Mouse (Mus musculus): Measurements from ENCODE around the gene Gm498. TPM values are rescaled to one million over a fixed set of nuclear protein-coding genes. Genes with fewer than 3 reads are reported as not detected.

The Gm498 gene
- polyA plus RNA-seq, 1 experiment from 2014 or later = not detected

Small RNA genes lying within 50 kb of the gene (microRNA-seq; reads per million reads assigned to microRNA genes)
- gene Mir6404 = not detected

Other genes with a start within 250 kb of the Gm498 start
- gene Tnfrsf26, start 238.1 kb upstream of the Gm498 start, polyA plus RNA-seq (2015; fragmentation: Nextera tagmentation; extraction: Ambion mirVana) = 1.2 and 1.3 TPM in 2 replicates
- 0.43 and 0.58 TPM in 2 replicates for gene Tnfrsf22, start 217.2 kb upstream of the Gm498 start, polyA plus RNA-seq (2015; fragmentation: Nextera tagmentation; extraction: Ambion mirVana)
- gene Tnfrsf23, start 181.0 kb upstream of the Gm498 start, polyA plus RNA-seq (2015; fragmentation: Nextera tagmentation; extraction: Ambion mirVana) = 0.35 and 0.39 TPM in 2 replicates
- gene Osbpl5, start 109.9 kb upstream of the Gm498 start, polyA plus RNA-seq (2015; fragmentation: Nextera tagmentation; extraction: Ambion mirVana) = 1.9 and 2.9 TPM in 2 replicates
- not detected in 2 replicates for gene Mrgprg, start 99.8 kb upstream of the Gm498 start, polyA plus RNA-seq (2015; fragmentation: Nextera tagmentation; extraction: Ambion mirVana)
- 0.48 and 0.52 TPM in 2 replicates for gene Mrgpre, start 82.3 kb upstream of the Gm498 start, polyA plus RNA-seq (2015; fragmentation: Nextera tagmentation; extraction: Ambion mirVana)
- 8.8 and 9.5 TPM in 2 replicates for gene Nadsyn1, start 44.0 kb upstream of the Gm498 start, polyA plus RNA-seq (2015; fragmentation: Nextera tagmentation; extraction: Ambion mirVana)
- gene Dhcr7, start 43.7 kb upstream of the Gm498 start, polyA plus RNA-seq (2015; fragmentation: Nextera tagmentation; extraction: Ambion mirVana) = 57.2 and 66.0 TPM in 2 replicates
- 0.54 and 0.66 TPM in 2 replicates for gene Shank2, start 135.1 kb downstream of the Gm498 start, polyA plus RNA-seq (2015; fragmentation: Nextera tagmentation; extraction: Ambion mirVana)

All from liver, embryonic 15.5 days (tissue).